Mouse (Mus musculus): ENCODE measurements around the gene Pigf. TPM values are rescaled to one million over a fixed set of nuclear protein-coding genes. Genes with fewer than 3 reads are reported as not detected.

Gene Pigf
- total RNA-seq, 2 experiments from 2014 or later, result 4.2 to 4.8 TPM

- DNase-seq (ENCODE audit: low spot score), result no peak
Observed at GRCm38 (mm10) chr17:86970026-86970750, 55.0 kb downstream of the Pigf start.

GRCm38 (mm10) chr17:86969582-86969981 lies 55.6 kb downstream of the Pigf start:
- DNase-seq (ENCODE audit: low spot score), result no peak

More at GRCm38 (mm10) chr17:86970026-86970750, 55.0 kb downstream of the Pigf start:
- intact Hi-C loops (cut with DNase I), result no loop called here

GRCm38 (mm10) chr17:86968581-86968980 lies 56.6 kb downstream of the Pigf start:
- no peak for DNase-seq (ENCODE audit: low spot score)
- intact Hi-C loops (cut with DNase I), result loop anchor here (5.0 kb wide), 1 partner anchor 54 kb away; no protein-coding TSS in a partner anchor

More at GRCm38 (mm10) chr17:86969582-86969981, 55.6 kb downstream of the Pigf start:
- intact Hi-C loops (cut with DNase I), result loop anchor here (5.0 kb wide), 1 partner anchor 53 kb away; no protein-coding TSS in a partner anchor

- intact Hi-C loops (cut with DNase I), result loop anchor here (5.0 kb wide), 1 partner anchor 54 kb away; no protein-coding TSS in a partner anchor
- DNase-seq (ENCODE audit: low spot score), result no peak
Observed at GRCm38 (mm10) chr17:86967536-86968525, 57.4 kb downstream of the Pigf start.

- intact Hi-C loops (cut with DNase I), result loop anchor here (5.0 kb wide), 1 partner anchor 55 kb away; no protein-coding TSS in a partner anchor
- no peak for DNase-seq (ENCODE audit: low spot score)
Observed at GRCm38 (mm10) chr17:86967048-86967447, 58.2 kb downstream of the Pigf start.

GRCm38 (mm10) chr17:86966040-86966439 lies 59.2 kb downstream of the Pigf start:
- DNase-seq (ENCODE audit: low spot score), result no peak
- intact Hi-C loops (cut with DNase I), result loop anchor here (5.0 kb wide), 1 partner anchor 56 kb away; no protein-coding TSS in a partner anchor

GRCm38 (mm10) chr17:86965121-86965520 lies 60.1 kb downstream of the Pigf start:
- intact Hi-C loops (cut with DNase I), result loop anchor here (5.0 kb wide), 1 partner anchor 57 kb away; no protein-coding TSS in a partner anchor
- DNase-seq (ENCODE audit: low spot score), result no peak

- DNase-seq (ENCODE audit: low spot score), result peak; percentile 83
- intact Hi-C loops (cut with DNase I), result loop anchor here (5.0 kb wide), 2 partner anchors 42 to 143 kb away; partner anchors contain the start of gene Socs5
Observed at GRCm38 (mm10) chr17:86964502-86964901, 60.7 kb downstream of the Pigf start.

GRCm38 (mm10) chr17:86964041-86964440 lies 61.2 kb downstream of the Pigf start:
- intact Hi-C loops (cut with DNase I), result loop anchor here (5.0 kb wide), 2 partner anchors 42 to 143 kb away; partner anchors contain the start of gene Socs5
- DNase-seq (ENCODE audit: low spot score), result no peak

GRCm38 (mm10) chr17:86963586-86963902 lies 61.7 kb downstream of the Pigf start:
- DNase-seq (ENCODE audit: low spot score), result no peak
- intact Hi-C loops (cut with DNase I), result loop anchor here (2.0 to 5.0 kb wide), 3 partner anchors 25 to 144 kb away; partner anchors contain the start of gene Socs5

- DNase-seq (ENCODE audit: low spot score), result peak; percentile 84
- intact Hi-C loops (cut with DNase I), result loop anchor here (1.0 to 5.0 kb wide), 4 partner anchors 24 to 144 kb away; partner anchors contain the start of gene Socs5
Observed at GRCm38 (mm10) chr17:86962894-86963585, 62.2 kb downstream of the Pigf start, which contains the start of gene Rhoq. Gene Rhoq, plus strand, starts transcription at chr17:86963082.

GRCm38 (mm10) chr17:86962297-86962893 lies 62.8 kb downstream of the Pigf start:
- DNase-seq (ENCODE audit: low spot score), result peak; percentile 88
- intact Hi-C loops (cut with DNase I), result loop anchor here (1.0 to 5.0 kb wide), 4 partner anchors 24 to 145 kb away; partner anchors contain the start of gene Socs5

- intact Hi-C loops (cut with DNase I), result loop anchor here (5.0 kb wide), 2 partner anchors 39 to 146 kb away; partner anchors contain the start of gene Socs5
- DNase-seq (ENCODE audit: low spot score), result peak; percentile 62
Observed at GRCm38 (mm10) chr17:86961301-86961841, 63.8 kb downstream of the Pigf start.

GRCm38 (mm10) chr17:86957968-86958367 lies 67.2 kb downstream of the Pigf start:
- intact Hi-C loops (cut with DNase I), result no loop called here

GRCm38 (mm10) chr17:86957239-86957638 lies 68.0 kb downstream of the Pigf start:
- no peak for DNase-seq (ENCODE audit: low spot score)
- intact Hi-C loops (cut with DNase I), result no loop called here

More at GRCm38 (mm10) chr17:86957968-86958367, 67.2 kb downstream of the Pigf start:
- no peak for DNase-seq (ENCODE audit: low spot score)

- intact Hi-C loops (cut with DNase I), result no loop called here
- peak; percentile 56 for DNase-seq (ENCODE audit: low spot score)
Observed at GRCm38 (mm10) chr17:86948801-86949200, 76.4 kb downstream of the Pigf start.

GRCm38 (mm10) chr17:86947840-86948796 lies 77.1 kb downstream of the Pigf start, which contains the start of gene Atp6v1e2:
Gene Atp6v1e2, minus strand, starts transcription at chr17:86947897.
- DNase-seq (ENCODE audit: low spot score), result no peak
- intact Hi-C loops (cut with DNase I), result no loop called here

Measured in heart, postnatal 25 days (tissue).